Mouse (Mus musculus): ENCODE measurements around the gene Nr4a3.

Nr4a3 gene

GRCm38 (mm10) chr4:48044491-48045211 lies at the start of gene Nr4a3:
Gene Nr4a3, plus strand, starts transcription at chr4:48045153.
- DNase-seq, result peak; percentile 90 to 96

- no peak for DNase-seq
Measured at GRCm38 (mm10) chr4:48002969-48003368, 42.0 kb upstream of the Nr4a3 start.

GRCm38 (mm10) chr4:48003456-48003855 lies 41.5 kb upstream of the Nr4a3 start:
- no peak for DNase-seq

- no peak for DNase-seq
Measured at GRCm38 (mm10) chr4:48006355-48006754, 38.6 kb upstream of the Nr4a3 start.

- no peak for DNase-seq
Measured at GRCm38 (mm10) chr4:48012209-48012608, 32.7 kb upstream of the Nr4a3 start.

- DNase-seq, result peak; percentile 7 to 47
Measured at GRCm38 (mm10) chr4:48022966-48023365, 22.0 kb upstream of the Nr4a3 start.

- peak in 1 of 2 experiments; percentile 52 for DNase-seq
Measured at GRCm38 (mm10) chr4:48029652-48030051, 15.3 kb upstream of the Nr4a3 start.

GRCm38 (mm10) chr4:48034287-48034686 lies 10.7 kb upstream of the Nr4a3 start:
- no peak for DNase-seq

GRCm38 (mm10) chr4:48037646-48038045 lies 7.3 kb upstream of the Nr4a3 start:
- no peak for DNase-seq

- no peak for DNase-seq
Measured at GRCm38 (mm10) chr4:48038847-48039246, 6.1 kb upstream of the Nr4a3 start.

- DNase-seq, result no peak
Measured at GRCm38 (mm10) chr4:48039736-48040135, 5.2 kb upstream of the Nr4a3 start.

GRCm38 (mm10) chr4:48042466-48042785 lies 2.5 kb upstream of the Nr4a3 start:
- no peak for DNase-seq

GRCm38 (mm10) chr4:48042786-48043701 lies 1.9 kb upstream of the Nr4a3 start:
- DNase-seq, result peak; percentile 92 to 96

GRCm38 (mm10) chr4:48044141-48044490 lies 837 bp upstream of the Nr4a3 start:
- DNase-seq, result no peak

GRCm38 (mm10) chr4:48045281-48045720 lies 348 bp downstream of the Nr4a3 start:
- DNase-seq, result peak in 1 of 2 experiments; percentile 21

- no peak for DNase-seq
Measured at GRCm38 (mm10) chr4:48045721-48046460, 938 bp downstream of the Nr4a3 start.

GRCm38 (mm10) chr4:48046461-48046901 lies 1.5 kb downstream of the Nr4a3 start:
- DNase-seq, result peak in 1 of 2 experiments; percentile 48

GRCm38 (mm10) chr4:48047136-48047765 lies 2.3 kb downstream of the Nr4a3 start:
- no peak for DNase-seq

- DNase-seq, result no peak
Measured at GRCm38 (mm10) chr4:48047766-48048371, 2.9 kb downstream of the Nr4a3 start.

- no peak for DNase-seq
Measured at GRCm38 (mm10) chr4:48048456-48049315, 3.7 kb downstream of the Nr4a3 start.

GRCm38 (mm10) chr4:48050020-48050419 lies 5.1 kb downstream of the Nr4a3 start:
- DNase-seq, result no peak
